Comparison of ENCODE assay signal across 8 mouse cellular contexts in the genomic region with DNA sequence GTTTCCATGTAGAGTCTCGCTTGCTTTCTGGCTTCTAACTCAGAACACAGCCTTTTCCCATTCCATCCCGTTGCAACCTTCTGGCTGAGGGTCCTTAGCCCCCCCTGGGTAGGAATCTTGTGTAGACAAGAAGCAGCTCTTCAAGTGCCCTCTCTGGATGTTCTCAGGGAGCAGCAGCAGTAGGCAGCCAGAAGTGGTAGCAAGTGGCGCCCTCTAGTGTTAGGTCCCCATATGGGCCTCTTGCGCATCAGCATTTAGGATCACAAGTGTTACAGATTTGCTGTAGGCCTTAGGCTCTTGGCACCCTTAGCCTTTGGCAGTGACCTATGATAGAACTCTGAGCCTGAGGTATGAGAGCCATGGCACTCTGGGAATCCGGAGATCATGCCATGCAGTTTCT.
A peak's percentile ranks its signal among the peaks of the same experiment; 100 is the strongest.
DNase-seq lines count a peak whose midpoint lies in the region; ATAC-seq and TF ChIP-seq lines count a peak whose summit lies in the region.

No protein-coding gene starts in this region.

- no peak for TF ChIP-seq POLR2A in cerebellum, adult 2 months (IDR thresholded peaks at IDR 0.05; ENCODE audit: borderline replicate concordance, insufficient read depth, low read length)
- TF ChIP-seq POLR2A in limb, embryonic 14.5 days (IDR thresholded peaks at IDR 0.05; ENCODE audit: borderline replicate concordance, extremely low read depth, insufficient read depth, insufficient read length): no peak
- TF ChIP-seq POLR2A in small intestine, adult 2 months (IDR thresholded peaks at IDR 0.05; ENCODE audit: low read depth, low read length): no peak

- no peak overlapping the region for H3K27ac ChIP-seq in midbrain, embryonic 14.5 days (replicated peaks; ENCODE audit: low read depth, low read length)
- no peak overlapping the region for H3K27ac ChIP-seq in midbrain, embryonic 15.5 days
- no peak overlapping the region for H3K27ac ChIP-seq in cerebellum, adult 2 months (ENCODE audit: insufficient read depth, low read length)
- H3K27ac ChIP-seq in limb, embryonic 14.5 days (replicated peaks; ENCODE audit: low read depth, low read length): no peak overlapping the region
- no peak overlapping the region for H3K27ac ChIP-seq in small intestine, adult 2 months (ENCODE audit: insufficient read depth, low read depth, low read length)

- no peaks in the 10 kb centered on the region for H3K27me3 ChIP-seq in midbrain, embryonic 14.5 days (ENCODE audit: control insufficient read depth, insufficient read depth, low read length)
- no peaks in the 10 kb centered on the region for H3K27me3 ChIP-seq in midbrain, embryonic 15.5 days (replicated peaks)
- no peaks in the 10 kb centered on the region for H3K27me3 ChIP-seq in cerebellum, adult 2 months (ENCODE audit: control insufficient read depth, insufficient read depth, low read length)
- no peaks in the 10 kb centered on the region for H3K27me3 ChIP-seq in limb, embryonic 14.5 days (ENCODE audit: control insufficient read depth, insufficient read depth, low read length)
- H3K27me3 ChIP-seq in small intestine, adult 2 months (ENCODE audit: control insufficient read depth, insufficient read depth, low read length): 0 out of 2 replicates have a peak, but pooled peaks cover 3% of the 10 kb centered on the region

- WGBS in midbrain, embryonic 14.5 days: 53% methylated on average over 5 of the region's 5 CpGs
- 57% methylated on average over 5 of the region's 5 CpGs for WGBS in midbrain, embryonic 15.5 days
- 59% methylated on average over 5 of the region's 5 CpGs for WGBS in cerebellum, adult 2 months
- WGBS in limb, embryonic 14.5 days: 57% methylated on average over 5 of the region's 5 CpGs
- WGBS in small intestine, adult 2 months: 59% methylated on average over 5 of the region's 5 CpGs

- no peak overlapping the region for H3K4me2 ChIP-seq in midbrain, embryonic 14.5 days (ENCODE audit: low read length)
- H3K4me2 ChIP-seq in midbrain, embryonic 15.5 days: no peak overlapping the region
- H3K4me2 ChIP-seq in limb, embryonic 14.5 days (replicated peaks; ENCODE audit: low read depth, low read length, severe bottlenecking): no peak overlapping the region

- H3K36me3 ChIP-seq in midbrain, embryonic 14.5 days (ENCODE audit: control insufficient read depth, insufficient read depth, low read length): no peaks in the 10 kb centered on the region
- H3K36me3 ChIP-seq in midbrain, embryonic 15.5 days (replicated peaks): no peaks in the 10 kb centered on the region
- no peaks in the 10 kb centered on the region for H3K36me3 ChIP-seq in limb, embryonic 14.5 days (ENCODE audit: control insufficient read depth, insufficient read depth, low read length)
- H3K36me3 ChIP-seq in small intestine, adult 2 months (ENCODE audit: control insufficient read depth, insufficient read depth, low read length): no peaks in the 10 kb centered on the region

- peak; percentile 51; the same call in 1 of the 2 replicates for TF ChIP-seq CTCF in cerebellum, adult 2 months (IDR thresholded peaks at IDR 0.05; ENCODE audit: borderline replicate concordance, insufficient read depth, low read depth, low read length)
- TF ChIP-seq CTCF in small intestine, adult 2 months (IDR thresholded peaks at IDR 0.05; ENCODE audit: extremely low read depth, insufficient read length, insufficient replicate concordance, low read depth, low read length): peak; percentile 73; the same call in 1 of the 2 replicates

- no peak for ATAC-seq in CD4-positive, CD25-positive, alpha-beta regulatory T cell, adult 4 months
- ATAC-seq in midbrain, embryonic 14.5 days (ENCODE audit: low FRiP score, low TSS enrichment): no peak
- ATAC-seq in midbrain, embryonic 15.5 days (replicated peaks): no peak
- no peak for ATAC-seq in limb, embryonic 14.5 days (ENCODE audit: low FRiP score, low read depth)

- no peaks in the 10 kb centered on the region for H3K9me3 ChIP-seq in midbrain, embryonic 14.5 days (ENCODE audit: control insufficient read depth, low read length)
- no peaks in the 10 kb centered on the region for H3K9me3 ChIP-seq in midbrain, embryonic 15.5 days
- H3K9me3 ChIP-seq in limb, embryonic 14.5 days (ENCODE audit: control insufficient read depth, low read length): no peaks in the 10 kb centered on the region

- intact Hi-C loops in gastrocnemius, postnatal 36 days (cut with DNase I): no loop called here

- H3K4me1 ChIP-seq in midbrain, embryonic 14.5 days (ENCODE audit: control insufficient read depth, insufficient read depth, low read length): no peaks in the 10 kb centered on the region
- no peaks in the 10 kb centered on the region for H3K4me1 ChIP-seq in midbrain, embryonic 15.5 days
- no peaks in the 10 kb centered on the region for H3K4me1 ChIP-seq in cerebellum, adult 2 months (ENCODE audit: control insufficient read depth, insufficient read depth, low read length)
- no peaks in the 10 kb centered on the region for H3K4me1 ChIP-seq in limb, embryonic 14.5 days (ENCODE audit: control insufficient read depth, insufficient read depth, low read length)
- 0 out of 2 replicates have a peak, but pooled peaks cover 2% of the 10 kb centered on the region for H3K4me1 ChIP-seq in small intestine, adult 2 months (ENCODE audit: control insufficient read depth, insufficient read depth, insufficient read length, low read length)

- no peak overlapping the region for H3K4me3 ChIP-seq in midbrain, embryonic 14.5 days (replicated peaks; ENCODE audit: low read depth, low read length)
- no peak overlapping the region for H3K4me3 ChIP-seq in midbrain, embryonic 15.5 days
- H3K4me3 ChIP-seq in cerebellum, adult 2 months (replicated peaks; ENCODE audit: insufficient read depth, low read depth, low read length): no peak overlapping the region
- no peak overlapping the region for H3K4me3 ChIP-seq in limb, embryonic 14.5 days (replicated peaks; ENCODE audit: low read length)
- no peak overlapping the region for H3K4me3 ChIP-seq in small intestine, adult 2 months (ENCODE audit: low read depth, low read length)

- peak; percentile 71 for DNase-seq in CD4-positive, CD25-positive, alpha-beta regulatory T cell, adult 2 months (ENCODE audit: low read depth, low spot score)
- peak; percentile 66 for DNase-seq in midbrain, embryonic 14.5 days
- DNase-seq in cerebellum, adult 2 months: peak; percentile 18 to 41
- DNase-seq in gastrocnemius, postnatal 36 days: peak; percentile 37 to 47
- peak; percentile 47 for DNase-seq in limb, embryonic 14.5 days (ENCODE audit: low spot score)

- H3K9ac ChIP-seq in midbrain, embryonic 14.5 days (replicated peaks; ENCODE audit: low read length): no peak overlapping the region
- no peak overlapping the region for H3K9ac ChIP-seq in midbrain, embryonic 15.5 days
- H3K9ac ChIP-seq in limb, embryonic 14.5 days (ENCODE audit: low read depth, low read length, severe bottlenecking): no peak overlapping the region
